In the genomic region with DNA sequence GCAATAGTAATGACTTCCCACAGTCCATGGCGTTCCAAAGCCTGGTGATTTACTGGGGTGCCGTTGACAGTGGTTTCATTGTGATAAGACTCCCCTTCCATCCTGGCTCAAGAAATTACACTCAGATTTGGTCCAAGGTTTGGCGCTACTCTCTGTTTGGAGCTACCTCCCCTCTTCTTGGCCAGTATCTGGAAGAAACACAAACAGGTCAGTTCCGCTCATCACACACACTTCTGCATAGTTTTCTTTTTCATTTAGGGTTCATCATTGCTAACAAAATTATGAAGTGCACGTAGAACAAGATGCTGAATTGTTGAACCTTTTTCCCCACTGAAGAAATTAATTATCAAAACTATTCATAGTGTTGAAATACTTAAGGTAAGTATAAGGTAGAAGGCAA, we compare ENCODE assay signal across 23 mouse cellular contexts. TPM values are rescaled to one million over a fixed set of nuclear protein-coding genes. Genes with fewer than 3 reads are reported as not detected.
"Had no signal": no experiment of that assay in that cellular context is flagged by ENCODE, and none has a peak within 500 bp of the region (broad histone marks: within the 10 kb centered on the region; RNA-seq: fewer than 3 reads in every experiment).

A gene (minus strand): TSS at position 101 of the 400 bp plus-strand sequence.

- H3K36me3 ChIP-seq: neural tube, embryonic 12.5 days; neural tube, embryonic 13.5 days; neural tube, embryonic 15.5 days; stomach, embryonic 15.5 days had no signal

- H3K27ac ChIP-seq: neural tube, embryonic 12.5 days; neural tube, embryonic 13.5 days; neural tube, embryonic 15.5 days; stomach, embryonic 15.5 days; stomach, postnatal 0 days had no signal

- H3K4me1 ChIP-seq: neural tube, embryonic 12.5 days; neural tube, embryonic 13.5 days; neural tube, embryonic 15.5 days; stomach, embryonic 15.5 days had no signal

- H3K27me3 ChIP-seq: neural tube, embryonic 12.5 days; neural tube, embryonic 13.5 days; neural tube, embryonic 15.5 days; stomach, embryonic 15.5 days had no signal

- H3K9me3 ChIP-seq: neural tube, embryonic 12.5 days; neural tube, embryonic 13.5 days; neural tube, embryonic 15.5 days; stomach, embryonic 15.5 days had no signal

- H3K4me3 ChIP-seq: neural tube, embryonic 12.5 days; neural tube, embryonic 13.5 days; neural tube, embryonic 15.5 days; stomach, embryonic 15.5 days had no signal

- H3K4me2 ChIP-seq: neural tube, embryonic 12.5 days; neural tube, embryonic 13.5 days; neural tube, embryonic 15.5 days; stomach, embryonic 15.5 days had no signal

- DNase-seq: retina, postnatal 1 day; right cerebral cortex, adult 18-20 months; right cerebral cortex, postnatal 14 days; right cerebral cortex, postnatal 25 days; right cerebral cortex, postnatal 4 days; spleen, adult 18-20 months; thymus, adult 18-20 months; thymus, adult 2 months; thymus, postnatal 14 days; thymus, postnatal 25 days; thymus, postnatal 36 days; thymus, postnatal 4 days had no signal

- H3K9ac ChIP-seq: neural tube, embryonic 12.5 days; neural tube, embryonic 13.5 days; neural tube, embryonic 15.5 days; stomach, embryonic 15.5 days had no signal

RNA-seq across cellular contexts. Expression of the gene that starts here (rescaled TPM):
- total RNA-seq: neutrophil, adult 5-6 weeks had no signal
- polyA plus RNA-seq: small intestine, adult 2 months; spleen, adult 2 months; stomach, embryonic 14.5 days; stomach, embryonic 15.5 days; stomach, postnatal 0 days; thymus, adult 2 months; thymus, postnatal 0 days; urinary bladder, adult 2 months had no signal
